Mouse (Mus musculus) heart, adult 2 months (tissue): ENCODE data around the gene Slc26a1. TPM values are rescaled to one million over a fixed set of nuclear protein-coding genes. Genes with fewer than 3 reads are reported as not detected.

Experiments used
- DNase-seq, 2 experiments: peaks; one replicate each; pipeline ENCODE4 v3.0.0; 2021
- H3K27ac ChIP-seq: fragments of 200-600 bp; 2 replicates; pipeline ENCODE4 v1.8.1; 2022
- H3K27me3 ChIP-seq: fragments of 200-500 bp; 2 replicates; pipeline ENCODE4 v1.6.1; 2012; ENCODE audit warnings: mild to moderate bottlenecking, low read length, inconsistent platforms, mixed read lengths; ENCODE audit not compliant: control insufficient read depth, insufficient read depth
- H3K36me3 ChIP-seq: fragments of 200-500 bp; 2 replicates; pipeline ENCODE4 v1.6.1; 2012; ENCODE audit warnings: low read length, inconsistent platforms; ENCODE audit not compliant: control insufficient read depth, insufficient read depth
- H3K4me1 ChIP-seq: fragments of 200-500 bp; 2 replicates; pipeline ENCODE4 v1.6.1; 2011; ENCODE audit warnings: low read length; ENCODE audit not compliant: control insufficient read depth, insufficient read depth
- H3K4me3 ChIP-seq: fragments of 200-600 bp; 2 replicates; pipeline ENCODE4 v1.8.1; 2022
- H3K79me2 ChIP-seq: fragments of 200-500 bp; replicated peaks from 2 replicates; pipeline ENCODE4 v1.6.1; 2012; ENCODE audit warnings: mild to moderate bottlenecking, inconsistent platforms, low read length, moderate library complexity, mixed read lengths; ENCODE audit not compliant: control insufficient read depth, insufficient read depth
- H3K9ac ChIP-seq: fragments of 200-500 bp; 2 replicates; pipeline ENCODE4 v1.6.1; 2012; ENCODE audit warnings: low read depth, mild to moderate bottlenecking, control low read depth, inconsistent platforms, low read length, mixed read lengths
- CTCF ChIP-seq: fragments of 200-600 bp; IDR thresholded peaks from 2 replicates; pipeline ENCODE4 v1.8.1; 2022; ENCODE audit warnings: antibody characterized with exemption, mild to moderate bottlenecking, moderate library complexity
- EP300 ChIP-seq: fragments of 200-500 bp; IDR thresholded peaks from 2 replicates; pipeline ENCODE4 v1.6.1; 2011; ENCODE audit warnings: low read depth, low read length, control low read depth; ENCODE audit not compliant: insufficient read depth
- POLR2A ChIP-seq: fragments of 200-500 bp; IDR thresholded peaks from 2 replicates; pipeline ENCODE4 v1.6.1; 2011; ENCODE audit warnings: mild to moderate bottlenecking, low read depth, low read length, control low read depth; ENCODE audit not compliant: insufficient read depth
- WGBS: fragments of 180-500 bp; shearing (Covaris S2); methylation state at CpG from one replicate; pipeline ENCODE4 v1.1.7; 2018; 5-methylcytosine and 5-hydroxymethylcytosine counted together
- intact Hi-C: fragments of 180-260 bp; cut with DNase I; formaldehyde crosslinking; loops from one replicate; pipeline ENCODE4 v1.15.1; 2025
- polyA plus RNA-seq: library from polyadenylated mRNA; depleted of rRNA; stranded (reverse); fragments of >200 nt; gene quantifications from 2 replicates; pipeline ENCODE4 v1.2.3, GENCODE M21; 2012
- total RNA-seq, 2 experiments: library from RNA; stranded (reverse); gene quantifications; 2 replicates each; pipeline ENCODE4 v1.2.3; 2021

Gene Slc26a1
- total and polyA plus RNA-seq, 3 experiments = 0.06 TPM; not detected in 2

DNA sequence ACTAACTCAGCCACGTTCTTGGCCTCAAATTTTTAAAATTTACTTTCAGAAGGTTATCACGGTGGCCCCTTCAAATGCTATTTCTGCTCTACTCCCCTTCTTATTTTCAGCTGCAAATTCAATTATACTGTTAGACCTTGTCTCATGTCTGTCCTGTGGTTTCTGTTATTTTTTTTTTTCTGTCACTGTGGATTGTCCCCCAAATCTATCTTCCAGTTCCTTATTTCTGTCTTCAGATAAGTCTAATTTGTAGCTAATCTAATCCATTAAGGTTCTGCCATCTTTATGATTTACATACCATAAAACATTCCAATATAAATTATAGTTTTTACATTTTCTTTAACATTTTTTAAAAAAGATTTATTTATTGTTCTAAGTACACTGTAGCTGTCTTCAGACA is 8.0 kb downstream of the Slc26a1 start:
- TF ChIP-seq CTCF = no peak
- no peak for TF ChIP-seq POLR2A
- no peak for TF ChIP-seq EP300
- intact Hi-C loops = loop anchor here (10.0 kb wide), 2 partner anchors 403 to 1197 kb away; partner anchors contain the start of gene Dr1
- no peak for DNase-seq
- no peaks in the 10 kb centered on the region for H3K79me2 ChIP-seq
- H3K36me3 ChIP-seq = no peaks in the 10 kb centered on the region
- H3K9ac ChIP-seq = no peak overlapping the region
- H3K27me3 ChIP-seq = no peaks in the 10 kb centered on the region
- no peak overlapping the region for H3K4me3 ChIP-seq
- H3K27ac ChIP-seq = no peak overlapping the region
- WGBS = 74% methylated on average over 2 of the region's 2 CpGs
- peaks cover 2% of the 10 kb centered on the region for H3K4me1 ChIP-seq

DNA sequence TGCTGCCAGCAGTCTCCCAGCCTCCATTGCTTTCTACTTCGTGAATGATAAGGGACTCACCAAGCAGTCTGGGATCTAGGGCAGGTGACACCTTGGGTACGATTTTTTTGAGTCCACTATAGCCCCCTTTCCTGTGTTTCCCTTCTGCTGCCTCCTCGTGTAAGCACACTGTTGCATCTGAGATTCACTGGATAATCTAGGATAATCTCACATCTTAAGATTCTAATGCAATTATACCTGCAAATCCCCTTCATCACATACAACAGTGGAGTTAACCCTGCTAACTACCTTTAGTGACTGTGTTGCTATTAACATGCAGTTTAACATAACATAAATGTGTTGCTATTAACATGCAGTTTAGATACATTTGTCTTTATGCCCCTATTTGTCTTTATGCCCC is 10.3 kb downstream of the Slc26a1 start:
- H3K36me3 ChIP-seq = no peaks in the 10 kb centered on the region
- H3K79me2 ChIP-seq = no peaks in the 10 kb centered on the region; the same call in 1 of the 2 replicates
- no peak for DNase-seq
- 33% methylated on average over 3 of the region's 3 CpGs for WGBS
- no peak overlapping the region for H3K27ac ChIP-seq
- peaks cover 3% of the 10 kb centered on the region for H3K4me1 ChIP-seq
- H3K27me3 ChIP-seq = no peaks in the 10 kb centered on the region
- intact Hi-C loops = loop anchor here (10.0 kb wide), 2 partner anchors 400 to 1200 kb away; partner anchors contain the start of gene Dr1
- H3K4me3 ChIP-seq = no peak overlapping the region
- TF ChIP-seq EP300 (no peak), CTCF (no peak), POLR2A (no peak)
- no peak overlapping the region for H3K9ac ChIP-seq

DNA sequence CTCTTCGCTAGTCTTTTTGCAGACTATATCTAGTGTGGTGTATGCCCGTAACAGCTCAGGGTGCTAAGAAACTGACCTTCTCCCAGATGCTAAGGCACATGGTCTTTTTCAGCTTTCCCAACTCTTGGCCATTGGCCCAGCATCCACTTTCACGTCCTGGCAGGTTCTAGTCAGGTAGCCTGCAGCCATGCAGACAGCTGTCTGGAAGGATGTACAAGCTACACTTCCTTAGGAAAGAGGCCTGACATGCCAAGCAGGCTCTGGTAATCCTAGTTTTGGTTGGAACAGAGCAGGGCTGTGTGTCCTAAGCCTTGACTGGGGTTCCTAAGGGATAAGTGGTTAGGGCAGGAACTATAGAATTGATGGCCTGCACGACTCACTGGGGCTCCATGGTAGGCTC is 12.6 kb downstream of the Slc26a1 start:
- Histone ChIP-seq H3K27ac (no peak overlapping the region), H3K4me3 (no peak overlapping the region), H3K27me3 (no peaks in the 10 kb centered on the region), H3K36me3 (no peaks in the 10 kb centered on the region), H3K79me2 (peaks cover 3% of the 10 kb centered on the region), H3K9ac (no peak overlapping the region), H3K4me1 (peaks cover 8% of the 10 kb centered on the region)
- 77% methylated on average over 4 of the region's 4 CpGs for WGBS
- no peak for TF ChIP-seq POLR2A
- TF ChIP-seq EP300 = no peak
- TF ChIP-seq CTCF = no peak
- intact Hi-C loops = loop anchor here (10.0 kb wide), 2 partner anchors 398 to 1202 kb away; partner anchors contain the start of gene Dr1
- no peak for DNase-seq

DNA sequence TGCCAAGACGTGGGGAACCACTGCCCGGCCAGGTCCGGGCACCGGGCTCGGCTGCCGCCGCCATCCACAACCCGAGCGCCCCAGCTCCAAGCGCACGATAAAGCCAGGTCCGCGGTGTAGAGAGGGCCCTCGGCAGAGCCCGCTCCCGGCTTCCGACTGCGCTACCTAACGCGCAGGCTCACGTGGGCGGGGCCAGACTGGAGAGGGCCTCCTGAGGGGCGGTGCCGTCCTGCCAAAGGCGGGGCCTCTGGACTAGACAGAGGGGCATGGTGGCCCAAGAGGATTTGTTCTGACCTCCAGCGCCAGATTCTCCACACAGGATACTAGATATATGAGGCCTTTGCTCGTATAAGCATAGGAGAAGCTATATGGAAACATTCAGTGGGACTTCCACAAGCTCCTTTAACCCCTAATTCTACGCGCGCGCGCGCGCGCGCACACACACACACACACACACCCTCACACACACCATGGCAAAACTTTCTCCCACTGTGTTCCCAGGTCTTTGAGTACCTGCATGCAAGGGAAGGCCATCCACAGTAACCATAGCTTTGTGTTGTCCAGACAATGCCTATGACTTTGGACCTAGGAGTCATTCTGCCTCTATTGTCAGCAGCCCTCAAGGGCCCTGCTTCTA is 14.6 kb downstream of the Slc26a1 start:
- no peaks in the 10 kb centered on the region for H3K27me3 ChIP-seq
- H3K4me3 ChIP-seq = peak overlapping the region; percentile 95
- TF ChIP-seq EP300 (no peak), CTCF (no peak), POLR2A (peak; percentile 78; the same call in 1 of the 2 replicates)
- peaks cover 3% of the 10 kb centered on the region for H3K79me2 ChIP-seq
- peak overlapping the region; percentile 91 for H3K9ac ChIP-seq
- H3K36me3 ChIP-seq = no peaks in the 10 kb centered on the region
- DNase-seq = peak; percentile 94 to 95
- WGBS = 16% methylated on average over 36 of the region's 36 CpGs
- intact Hi-C loops = loop anchor here (2.0 to 10.0 kb wide), 4 partner anchors 30 to 1204 kb away; partner anchors contain the start of gene Dr1
- H3K27ac ChIP-seq = peak overlapping the region; percentile 84
- peaks cover 8% of the 10 kb centered on the region for H3K4me1 ChIP-seq

DNA sequence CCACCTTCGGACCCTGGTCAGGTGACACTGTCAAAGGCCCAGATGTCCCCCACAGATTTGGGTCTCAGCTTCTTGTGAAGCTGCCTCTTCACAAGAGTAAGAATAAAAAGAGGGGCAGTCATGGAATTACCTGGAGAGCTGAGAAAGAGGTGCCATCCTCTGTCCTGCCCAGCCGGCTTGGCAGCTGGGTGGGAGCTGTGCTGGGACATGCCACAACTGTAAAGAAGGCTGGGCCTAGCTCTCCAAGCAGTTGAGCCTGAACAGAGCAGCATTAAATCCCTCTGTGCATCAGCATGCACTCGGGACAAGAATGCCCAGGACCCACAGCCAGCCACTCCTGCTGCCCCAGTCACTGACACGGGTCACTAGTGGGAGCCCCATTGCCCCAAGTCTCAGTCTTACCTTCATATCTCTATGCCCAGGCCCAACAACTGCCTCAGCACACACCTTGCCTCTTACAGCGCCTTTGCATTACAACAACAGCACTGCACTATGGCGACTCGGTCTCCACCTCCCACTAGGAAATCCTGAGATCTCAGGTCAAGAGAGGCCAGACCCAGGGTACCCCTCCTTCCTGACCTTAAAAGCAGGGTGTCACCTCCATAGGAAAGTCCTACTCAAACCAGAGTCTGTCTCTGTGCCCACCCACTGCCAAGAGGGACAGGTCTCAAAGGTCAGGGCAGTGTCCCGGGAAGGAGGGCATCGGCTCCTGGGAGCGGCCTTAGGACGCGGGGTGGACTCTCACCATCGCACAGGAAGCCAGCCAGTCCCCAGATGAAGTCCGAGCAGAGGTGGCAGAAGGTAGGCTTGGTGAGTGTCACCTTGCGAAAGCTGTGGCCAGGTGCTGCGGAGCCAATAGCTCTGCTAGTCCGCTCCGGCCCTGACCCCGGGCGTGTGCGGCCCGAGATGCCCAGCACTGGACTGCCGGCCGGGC is 15.4 kb downstream of the Slc26a1 start, which contains the start of gene Idua:
TSS of gene Idua (plus strand) at position 634 of the 934 bp plus-strand sequence.
- DNase-seq = no peak
- TF ChIP-seq POLR2A (no peak), EP300 (no peak), CTCF (no peak)
- peak within 1 kb of the TSS; percentile 91 for H3K9ac ChIP-seq
- peaks cover 8% of the 10 kb centered on the region for H3K4me1 ChIP-seq
- H3K79me2 ChIP-seq = peaks cover 3% of the 10 kb centered on the region
- no peaks in the 10 kb centered on the region for H3K36me3 ChIP-seq
- intact Hi-C loops = loop anchor here (2.0 to 10.0 kb wide), 4 partner anchors 29 to 1205 kb away; partner anchors contain the start of gene Dr1
- H3K27ac ChIP-seq = peak within 1 kb of the TSS; percentile 84
- peak within 1 kb of the TSS; percentile 95 for H3K4me3 ChIP-seq
- no peaks in the 10 kb centered on the region for H3K27me3 ChIP-seq
- 9% methylated on average over 24 of the region's 24 CpGs for WGBS
